Mouse (Mus musculus) heart, adult 2 months (tissue): ENCODE results near the gene Mkrn1. TPM values are rescaled to one million over a fixed set of nuclear protein-coding genes. Genes with fewer than 3 reads are reported as not detected.

Experiments
- DNase-seq, 2 experiments: peaks; one replicate each; pipeline ENCODE4 v3.0.0; 2021
- H3K27ac ChIP-seq: fragments of 200-600 bp; 2 replicates; pipeline ENCODE4 v1.8.1; 2022
- H3K27me3 ChIP-seq: fragments of 200-500 bp; 2 replicates; pipeline ENCODE4 v1.6.1; 2012; ENCODE audit warnings: mild to moderate bottlenecking, low read length, inconsistent platforms, mixed read lengths; ENCODE audit not compliant: control insufficient read depth, insufficient read depth
- H3K36me3 ChIP-seq: fragments of 200-500 bp; 2 replicates; pipeline ENCODE4 v1.6.1; 2012; ENCODE audit warnings: low read length, inconsistent platforms; ENCODE audit not compliant: control insufficient read depth, insufficient read depth
- H3K4me1 ChIP-seq: fragments of 200-500 bp; 2 replicates; pipeline ENCODE4 v1.6.1; 2011; ENCODE audit warnings: low read length; ENCODE audit not compliant: control insufficient read depth, insufficient read depth
- H3K4me3 ChIP-seq: fragments of 200-600 bp; 2 replicates; pipeline ENCODE4 v1.8.1; 2022
- H3K79me2 ChIP-seq: fragments of 200-500 bp; replicated peaks from 2 replicates; pipeline ENCODE4 v1.6.1; 2012; ENCODE audit warnings: mild to moderate bottlenecking, inconsistent platforms, low read length, moderate library complexity, mixed read lengths; ENCODE audit not compliant: control insufficient read depth, insufficient read depth
- H3K9ac ChIP-seq: fragments of 200-500 bp; 2 replicates; pipeline ENCODE4 v1.6.1; 2012; ENCODE audit warnings: low read depth, mild to moderate bottlenecking, control low read depth, inconsistent platforms, low read length, mixed read lengths
- CTCF ChIP-seq: fragments of 200-600 bp; IDR thresholded peaks from 2 replicates; pipeline ENCODE4 v1.8.1; 2022; ENCODE audit warnings: antibody characterized with exemption, mild to moderate bottlenecking, moderate library complexity
- EP300 ChIP-seq: fragments of 200-500 bp; IDR thresholded peaks from 2 replicates; pipeline ENCODE4 v1.6.1; 2011; ENCODE audit warnings: low read depth, low read length, control low read depth; ENCODE audit not compliant: insufficient read depth
- POLR2A ChIP-seq: fragments of 200-500 bp; IDR thresholded peaks from 2 replicates; pipeline ENCODE4 v1.6.1; 2011; ENCODE audit warnings: mild to moderate bottlenecking, low read depth, low read length, control low read depth; ENCODE audit not compliant: insufficient read depth
- WGBS: fragments of 180-500 bp; shearing (Covaris S2); methylation state at CpG from one replicate; pipeline ENCODE4 v1.1.7; 2018; 5-methylcytosine and 5-hydroxymethylcytosine counted together
- intact Hi-C: fragments of 180-260 bp; cut with DNase I; formaldehyde crosslinking; loops from one replicate; pipeline ENCODE4 v1.15.1; 2025
- polyA plus RNA-seq: library from polyadenylated mRNA; depleted of rRNA; stranded (reverse); fragments of >200 nt; gene quantifications from 2 replicates; pipeline ENCODE4 v1.2.3, GENCODE M21; 2012
- total RNA-seq, 2 experiments: library from RNA; stranded (reverse); gene quantifications; 2 replicates each; pipeline ENCODE4 v1.2.3; 2021

Gene Mkrn1
- total and polyA plus RNA-seq, 3 experiments = 48.8 to 156 (median 49.3) TPM

GRCm38 (mm10) chr6:39454616-39455015, 34.4 kb upstream of the Mkrn1 start:
- intact Hi-C loops = no loop called here
- H3K9ac ChIP-seq = no peak overlapping the region
- no peaks in the 10 kb centered on the region for H3K27me3 ChIP-seq
- no peak overlapping the region for H3K27ac ChIP-seq
- no peak overlapping the region for H3K4me3 ChIP-seq
- H3K4me1 ChIP-seq = no peaks in the 10 kb centered on the region
- 55% methylated on average over 2 of the region's 2 CpGs for WGBS
- H3K79me2 ChIP-seq = no peaks in the 10 kb centered on the region
- no peaks in the 10 kb centered on the region for H3K36me3 ChIP-seq
- TF ChIP-seq EP300 (no peak), POLR2A (no peak), CTCF (no peak)
- no peak for DNase-seq

DNA sequence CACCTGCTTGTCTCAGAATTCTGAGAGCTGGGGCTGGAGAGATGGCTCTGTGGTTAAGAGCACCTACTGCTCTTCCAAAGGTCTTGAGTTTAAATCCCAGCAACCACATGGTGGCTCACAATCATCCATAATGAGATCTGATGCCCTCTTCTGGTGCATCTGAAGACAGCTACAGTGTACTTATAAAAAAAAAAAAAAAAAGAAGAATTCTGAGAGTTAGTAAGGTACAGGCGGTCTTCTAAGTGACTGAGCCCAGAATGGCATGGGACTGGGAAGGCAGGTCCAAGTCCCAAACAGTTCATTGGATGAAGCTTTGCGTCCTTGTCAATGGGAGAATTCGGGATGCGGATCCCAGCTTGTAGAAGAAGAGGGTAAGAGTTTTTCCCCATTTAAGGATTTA, 33.3 kb upstream of the Mkrn1 start:
- Histone ChIP-seq H3K36me3 (no peaks in the 10 kb centered on the region), H3K4me3 (no peak overlapping the region), H3K9ac (no peak overlapping the region), H3K4me1 (no peaks in the 10 kb centered on the region), H3K27ac (no peak overlapping the region), H3K79me2 (no peaks in the 10 kb centered on the region), H3K27me3 (no peaks in the 10 kb centered on the region)
- no peak for TF ChIP-seq POLR2A
- no peak for TF ChIP-seq EP300
- no peak for TF ChIP-seq CTCF
- DNase-seq = no peak
- intact Hi-C loops = no loop called here
- WGBS = 89% methylated on average over 4 of the region's 4 CpGs

DNA sequence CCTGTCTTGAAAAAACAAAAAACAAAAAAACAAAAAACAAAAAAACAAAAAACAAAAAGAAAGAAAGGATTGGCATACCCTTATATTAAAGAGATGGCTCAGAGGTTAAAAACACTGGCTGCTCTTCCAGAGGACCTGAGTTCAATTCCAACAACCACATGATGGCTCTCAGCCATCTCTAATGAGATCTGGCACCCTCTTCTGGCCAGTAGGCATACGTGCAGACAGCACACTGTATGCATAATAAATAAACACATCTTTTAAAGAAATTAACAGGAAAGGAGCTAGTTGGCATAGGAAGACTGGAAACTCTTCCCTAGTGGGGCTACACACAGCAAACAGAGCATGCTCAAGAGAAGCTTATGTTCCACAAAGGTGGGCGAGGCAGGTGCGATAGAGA, 30.8 kb upstream of the Mkrn1 start:
- no peak overlapping the region for H3K27ac ChIP-seq
- H3K9ac ChIP-seq = no peak overlapping the region
- H3K4me3 ChIP-seq = no peak overlapping the region
- no peaks in the 10 kb centered on the region for H3K27me3 ChIP-seq
- H3K4me1 ChIP-seq = no peaks in the 10 kb centered on the region
- intact Hi-C loops = no loop called here
- H3K36me3 ChIP-seq = no peaks in the 10 kb centered on the region
- no peak for DNase-seq
- H3K79me2 ChIP-seq = no peaks in the 10 kb centered on the region
- WGBS = 82% methylated on average over 3 of the region's 3 CpGs
- no peak for TF ChIP-seq EP300
- peak; percentile 54 for TF ChIP-seq CTCF
- TF ChIP-seq POLR2A = no peak

- intact Hi-C loops = no loop called here
- Histone ChIP-seq H3K79me2 (no peaks in the 10 kb centered on the region), H3K27ac (no peak overlapping the region), H3K4me1 (no peaks in the 10 kb centered on the region), H3K27me3 (no peaks in the 10 kb centered on the region), H3K36me3 (no peaks in the 10 kb centered on the region), H3K4me3 (no peak overlapping the region), H3K9ac (no peak overlapping the region)
- WGBS = 87% methylated on average over 4 of the region's 4 CpGs
- no peak for DNase-seq
- TF ChIP-seq CTCF (no peak), POLR2A (no peak), EP300 (no peak)
These were observed 30.3 kb upstream of the Mkrn1 start for GRCm38 (mm10) chr6:39450580-39450979.

- TF ChIP-seq POLR2A = no peak
- no peak for TF ChIP-seq CTCF
- no peak for TF ChIP-seq EP300
- Histone ChIP-seq H3K36me3 (no peaks in the 10 kb centered on the region), H3K4me3 (no peak overlapping the region), H3K4me1 (no peaks in the 10 kb centered on the region), H3K27me3 (no peaks in the 10 kb centered on the region), H3K9ac (no peak overlapping the region), H3K27ac (no peak overlapping the region), H3K79me2 (no peaks in the 10 kb centered on the region)
- intact Hi-C loops = no loop called here
- 43% methylated on average over 4 of the region's 4 CpGs for WGBS
- no peak for DNase-seq
These were observed 27.3 kb upstream of the Mkrn1 start for GRCm38 (mm10) chr6:39447429-39448185.

GRCm38 (mm10) chr6:39445801-39446572, 25.7 kb upstream of the Mkrn1 start:
- DNase-seq = no peak
- TF ChIP-seq CTCF (no peak), EP300 (no peak), POLR2A (no peak)
- Histone ChIP-seq H3K4me3 (no peak overlapping the region), H3K27ac (no peak overlapping the region), H3K27me3 (no peaks in the 10 kb centered on the region), H3K9ac (no peak overlapping the region), H3K4me1 (no peaks in the 10 kb centered on the region), H3K36me3 (no peaks in the 10 kb centered on the region), H3K79me2 (no peaks in the 10 kb centered on the region)
- WGBS = 27% methylated on average over 19 of the region's 19 CpGs
- intact Hi-C loops = no loop called here
